Mouse (Mus musculus): Measurements from ENCODE around the gene Fndc8. TPM values are rescaled to one million over a fixed set of nuclear protein-coding genes. Genes with fewer than 3 reads are reported as not detected.

Fndc8 gene
- polyA plus RNA-seq, 1 experiment from 2014 or later: 0.35 TPM

DNA sequence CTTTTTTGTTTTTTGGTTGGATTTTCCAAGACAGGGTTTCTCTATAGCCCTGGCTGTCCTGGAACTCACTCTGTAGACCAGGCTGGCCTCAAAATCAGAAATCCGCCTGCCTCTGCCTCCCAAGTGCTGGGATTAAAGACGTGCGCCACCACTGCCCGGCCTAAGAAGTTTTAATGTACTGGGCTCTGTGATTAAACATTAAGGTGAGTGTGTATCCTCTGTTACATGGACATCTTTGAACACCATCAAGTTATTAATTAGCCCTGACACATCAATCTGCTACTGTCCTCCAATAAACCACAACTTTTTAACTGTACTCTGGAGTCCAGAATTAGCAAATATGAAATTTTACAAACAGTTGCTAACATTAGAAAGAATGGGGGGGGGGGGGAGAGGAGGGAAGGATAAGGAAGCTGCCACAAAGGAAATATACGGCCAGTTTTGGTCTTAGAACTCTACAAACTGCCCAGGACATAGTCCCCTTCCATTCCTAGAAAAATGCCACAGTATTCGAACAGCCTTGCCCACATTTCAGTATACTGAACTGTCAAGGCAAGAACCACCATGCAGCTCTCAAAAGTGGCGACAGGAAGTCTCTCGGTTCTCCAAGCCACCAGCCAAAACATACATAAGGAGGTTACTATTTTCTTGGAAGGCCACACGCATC is 22.3 kb upstream of the Fndc8 start:
- Histone ChIP-seq H3K9ac (ENCODE audit: low read length) (no peak overlapping the region), H3K4me3 (ENCODE audit: control insufficient read depth in 1 of 2, insufficient read depth in 1 of 2, low read depth in 1 of 2, low read length in 2 of 2) (peak overlapping the region in 1 of 2 experiments; percentile 93; a peak in 3 of 4 replicates), H3K9me3 (ENCODE audit: control insufficient read depth, low read length) (no peaks in the 10 kb centered on the region), H3K27ac (replicated peaks in 1 of 2; ENCODE audit: control insufficient read depth in 1 of 2, insufficient read depth in 1 of 2, low read depth in 2 of 2, low read length in 2 of 2) (no peak overlapping the region), H3K36me3 (ENCODE audit: control insufficient read depth, insufficient read depth, low read length) (no peaks in the 10 kb centered on the region), H3K4me2 (ENCODE audit: low read length) (peak overlapping the region; percentile 89), H3K27me3 (ENCODE audit: control insufficient read depth, insufficient read depth, low read length) (no peaks in the 10 kb centered on the region), H3K4me1 (ENCODE audit: control insufficient read depth in 2 of 2, insufficient read depth in 2 of 2, low read length in 2 of 2) (peaks cover 0 to 7% of the 10 kb centered on the region in 2 experiments; a peak in 2 of 4 replicates)
- WGBS: 69% methylated on average over 9 of the region's 9 CpGs
- ATAC-seq (ENCODE audit: insufficient number of reproducible peaks, insufficient read depth, low FRiP score, low read depth): no peak

DNA sequence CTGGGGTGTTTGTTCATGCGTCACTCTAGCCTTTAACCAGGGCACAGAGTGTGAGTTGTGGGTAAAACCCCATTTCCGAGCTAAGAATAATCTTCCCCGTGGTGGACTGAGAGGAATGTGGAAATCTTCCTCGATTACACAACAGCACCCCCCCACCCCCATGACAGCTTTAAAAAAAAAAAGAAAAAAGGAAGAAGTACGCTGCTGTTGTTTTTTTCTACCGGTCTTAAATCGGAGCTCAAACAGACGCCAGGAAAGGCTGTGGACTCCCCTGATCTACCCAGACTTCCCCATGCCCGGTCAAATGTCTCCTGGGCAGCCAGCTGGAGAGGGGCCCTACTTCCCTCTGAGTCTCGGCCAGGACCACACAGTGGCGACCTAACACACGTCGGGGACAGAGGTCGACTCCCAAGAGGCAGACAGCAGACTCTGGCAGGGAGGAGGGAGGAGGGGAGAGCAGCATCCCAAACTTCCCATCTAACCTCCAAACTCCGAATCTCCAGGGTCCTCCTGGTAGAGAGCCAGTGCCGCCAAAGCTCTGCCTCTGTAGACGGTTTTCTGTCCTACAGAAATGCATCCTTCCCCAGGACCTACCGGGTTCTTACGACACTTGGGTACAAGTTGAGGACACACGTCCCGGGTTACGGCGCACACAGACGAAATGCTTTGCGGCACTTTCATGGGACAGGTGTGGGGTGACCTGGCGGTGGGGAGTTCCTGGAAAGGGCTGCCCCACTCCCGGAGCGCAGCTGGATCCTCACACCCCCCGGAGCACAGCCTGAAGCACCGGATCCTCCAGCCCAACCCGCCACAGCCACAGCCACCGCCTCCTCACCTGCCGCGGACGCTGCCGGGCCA is 21.5 kb upstream of the Fndc8 start:
- peak overlapping the region; percentile 1 to 55; a peak in 2 of 4 replicates for H3K27ac ChIP-seq (replicated peaks in 1 of 2; ENCODE audit: control insufficient read depth in 1 of 2, insufficient read depth in 1 of 2, low read depth in 2 of 2, low read length in 2 of 2)
- H3K4me2 ChIP-seq (ENCODE audit: low read length): peak overlapping the region; percentile 89
- H3K27me3 ChIP-seq (ENCODE audit: control insufficient read depth, insufficient read depth, low read length): no peaks in the 10 kb centered on the region
- peak; percentile 31; the same call in 1 of the 2 replicates for ATAC-seq (ENCODE audit: insufficient number of reproducible peaks, insufficient read depth, low FRiP score, low read depth)
- H3K36me3 ChIP-seq (ENCODE audit: control insufficient read depth, insufficient read depth, low read length): no peaks in the 10 kb centered on the region
- H3K9ac ChIP-seq (ENCODE audit: low read length): peak overlapping the region; percentile 82
- 3% methylated on average over 36 of the region's 36 CpGs for WGBS
- H3K4me1 ChIP-seq (ENCODE audit: control insufficient read depth in 2 of 2, insufficient read depth in 2 of 2, low read length in 2 of 2): peaks cover 0 to 10% of the 10 kb centered on the region in 2 experiments; a peak in 2 of 4 replicates
- H3K4me3 ChIP-seq (ENCODE audit: control insufficient read depth in 1 of 2, insufficient read depth in 1 of 2, low read depth in 1 of 2, low read length in 2 of 2): peak overlapping the region; percentile 83 to 93
- no peaks in the 10 kb centered on the region for H3K9me3 ChIP-seq (ENCODE audit: control insufficient read depth, low read length)

DNA sequence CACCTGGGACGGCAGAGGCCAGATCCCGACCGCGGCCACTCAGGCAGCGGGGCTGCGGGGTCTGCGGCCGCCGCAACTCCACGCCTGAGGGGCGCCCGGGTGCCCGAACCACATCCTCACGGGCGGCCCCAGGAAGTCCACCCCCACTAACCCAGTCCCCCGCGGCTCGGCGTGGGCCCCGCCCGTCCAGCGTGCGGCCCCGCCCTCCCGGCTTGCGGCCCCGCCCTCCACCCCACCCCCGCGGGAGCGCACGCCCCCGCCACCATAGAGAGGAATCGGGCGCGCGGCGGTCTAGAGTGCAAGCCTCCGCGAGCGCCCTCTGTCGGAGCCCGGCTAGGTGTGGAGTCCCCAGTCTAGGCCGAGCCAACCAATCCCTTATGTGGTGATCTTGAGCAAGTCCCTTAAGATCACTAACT is 20.9 kb upstream of the Fndc8 start, which contains the start of gene Rffl:
Gene Rffl (minus strand): TSS at position 180 of the 416 bp plus-strand sequence.
- peak within 1 kb of the TSS; percentile 1 to 55; a peak in 2 of 4 replicates for H3K27ac ChIP-seq (replicated peaks in 1 of 2; ENCODE audit: control insufficient read depth in 1 of 2, insufficient read depth in 1 of 2, low read depth in 2 of 2, low read length in 2 of 2)
- no peaks in the 10 kb centered on the region for H3K27me3 ChIP-seq (ENCODE audit: control insufficient read depth, insufficient read depth, low read length)
- under 1% methylated on average over 40 of the region's 43 CpGs for WGBS
- no peaks in the 10 kb centered on the region for H3K36me3 ChIP-seq (ENCODE audit: control insufficient read depth, insufficient read depth, low read length)
- H3K4me1 ChIP-seq (ENCODE audit: control insufficient read depth in 2 of 2, insufficient read depth in 2 of 2, low read length in 2 of 2): peaks cover 0 to 10% of the 10 kb centered on the region in 2 experiments; a peak in 2 of 4 replicates
- H3K4me2 ChIP-seq (ENCODE audit: low read length): peak within 1 kb of the TSS; percentile 89
- peak; percentile 93 for ATAC-seq (ENCODE audit: insufficient number of reproducible peaks, insufficient read depth, low FRiP score, low read depth)
- no peaks in the 10 kb centered on the region for H3K9me3 ChIP-seq (ENCODE audit: control insufficient read depth, low read length)
- peak within 1 kb of the TSS; percentile 82 for H3K9ac ChIP-seq (ENCODE audit: low read length)
- H3K4me3 ChIP-seq (ENCODE audit: control insufficient read depth in 1 of 2, insufficient read depth in 1 of 2, low read depth in 1 of 2, low read length in 2 of 2): peak within 1 kb of the TSS; percentile 83 to 93

DNA sequence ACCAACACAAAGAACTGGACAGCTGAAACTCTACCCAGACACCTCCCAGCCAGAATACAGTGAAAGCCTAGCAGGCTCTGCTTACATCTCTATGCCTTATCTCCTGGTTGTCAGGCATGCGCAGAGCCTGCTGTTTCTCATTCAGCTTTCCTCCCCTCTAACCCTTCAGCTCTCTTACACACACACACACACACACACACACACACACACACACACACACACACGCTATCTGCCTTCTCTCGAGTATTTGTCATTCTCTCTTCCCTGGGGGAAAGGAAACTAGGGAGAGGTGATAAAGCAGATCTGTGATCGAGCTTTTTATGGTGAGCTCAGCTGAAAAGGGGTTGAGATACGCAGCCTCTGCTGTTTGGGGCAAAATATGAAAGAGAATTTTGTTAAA is 17.0 kb upstream of the Fndc8 start:
- no peak for ATAC-seq (ENCODE audit: insufficient number of reproducible peaks, insufficient read depth, low FRiP score, low read depth)
- Histone ChIP-seq H3K27ac (replicated peaks in 1 of 2; ENCODE audit: control insufficient read depth in 1 of 2, insufficient read depth in 1 of 2, low read depth in 2 of 2, low read length in 2 of 2) (no peak overlapping the region), H3K4me3 (ENCODE audit: control insufficient read depth in 1 of 2, insufficient read depth in 1 of 2, low read depth in 1 of 2, low read length in 2 of 2) (no peak overlapping the region), H3K4me1 (ENCODE audit: control insufficient read depth in 2 of 2, insufficient read depth in 2 of 2, low read length in 2 of 2) (peaks cover 0 to 10% of the 10 kb centered on the region in 2 experiments; a peak in 2 of 4 replicates), H3K36me3 (ENCODE audit: control insufficient read depth, insufficient read depth, low read length) (peaks cover 17% of the 10 kb centered on the region), H3K27me3 (ENCODE audit: control insufficient read depth, insufficient read depth, low read length) (no peaks in the 10 kb centered on the region), H3K9ac (ENCODE audit: low read length) (peak overlapping the region; percentile 30; the same call in 1 of the 2 replicates), H3K9me3 (ENCODE audit: control insufficient read depth, low read length) (no peaks in the 10 kb centered on the region), H3K4me2 (ENCODE audit: low read length) (0 out of 2 replicates have a peak overlapping the region, but pooled peaks have one; percentile 18)
- 11% methylated on average over 5 of the region's 5 CpGs for WGBS

DNA sequence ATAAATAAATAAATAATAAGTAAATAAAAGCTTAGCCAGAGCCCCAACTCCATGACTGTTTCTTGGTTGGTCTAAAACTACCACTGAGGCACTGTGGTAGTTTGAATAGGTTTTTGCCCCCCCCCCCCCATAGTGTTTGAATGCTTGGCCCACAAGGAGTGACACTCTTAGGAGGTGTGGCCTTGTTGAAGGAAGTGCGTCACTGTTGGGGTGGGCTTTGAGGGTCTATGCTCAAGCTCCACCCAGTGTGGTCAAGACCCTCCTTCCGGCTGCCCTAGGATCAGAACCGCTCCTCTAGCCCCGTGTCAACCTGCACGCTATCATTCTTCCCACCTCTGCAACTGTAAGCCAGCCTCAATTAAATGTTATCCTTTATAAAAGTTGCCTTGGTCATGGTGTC is 16.3 kb upstream of the Fndc8 start:
- 95% methylated on average over 5 of the region's 5 CpGs for WGBS

DNA sequence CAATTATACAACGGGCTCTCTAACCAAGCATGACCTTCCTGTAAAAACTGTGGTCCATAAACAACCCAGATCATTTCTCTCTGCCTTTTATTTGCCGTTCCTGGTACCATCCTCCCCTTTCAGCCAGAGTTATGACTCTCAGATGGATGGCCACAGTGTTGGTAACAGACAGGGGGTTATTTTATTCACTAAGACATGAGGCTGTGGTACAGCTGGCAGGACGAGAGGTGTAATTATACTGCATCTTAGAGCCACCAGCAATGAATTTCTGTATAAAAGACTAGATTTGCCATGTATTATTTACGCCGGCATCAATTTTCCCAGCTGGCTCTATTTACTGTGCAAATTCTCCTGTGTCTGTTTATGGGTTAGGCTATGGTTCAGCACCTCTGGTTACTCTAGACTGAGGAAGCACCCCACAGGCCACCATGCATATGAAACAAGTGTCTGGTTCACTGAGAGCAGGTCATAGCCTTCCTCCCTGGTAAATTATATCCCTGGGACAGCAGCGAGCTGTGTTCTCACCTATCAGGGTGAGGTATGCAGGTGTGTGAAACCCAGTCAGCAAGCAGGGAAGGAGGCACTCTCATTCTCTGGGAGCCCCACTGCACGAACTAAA is 14.1 kb upstream of the Fndc8 start:
- Histone ChIP-seq H3K27ac (replicated peaks in 1 of 2; ENCODE audit: control insufficient read depth in 1 of 2, insufficient read depth in 1 of 2, low read depth in 2 of 2, low read length in 2 of 2) (no peak overlapping the region), H3K4me2 (ENCODE audit: low read length) (no peak overlapping the region), H3K4me3 (ENCODE audit: control insufficient read depth in 1 of 2, insufficient read depth in 1 of 2, low read depth in 1 of 2, low read length in 2 of 2) (no peak overlapping the region), H3K9ac (ENCODE audit: low read length) (no peak overlapping the region), H3K27me3 (ENCODE audit: control insufficient read depth, insufficient read depth, low read length) (no peaks in the 10 kb centered on the region), H3K4me1 (ENCODE audit: control insufficient read depth in 2 of 2, insufficient read depth in 2 of 2, low read length in 2 of 2) (peaks cover 0 to 4% of the 10 kb centered on the region in 2 experiments; a peak in 1 of 4 replicates), H3K36me3 (ENCODE audit: control insufficient read depth, insufficient read depth, low read length) (peaks cover 35% of the 10 kb centered on the region), H3K9me3 (ENCODE audit: control insufficient read depth, low read length) (no peaks in the 10 kb centered on the region)
- 84% methylated on average over 7 of the region's 7 CpGs for WGBS
- ATAC-seq (ENCODE audit: insufficient number of reproducible peaks, insufficient read depth, low FRiP score, low read depth): no peak

More for the DNA sequence above, 16.3 kb upstream of the Fndc8 start:
- peaks cover 0 to 7% of the 10 kb centered on the region in 2 experiments; a peak in 2 of 4 replicates for H3K4me1 ChIP-seq (ENCODE audit: control insufficient read depth in 2 of 2, insufficient read depth in 2 of 2, low read length in 2 of 2)
- no peak overlapping the region for H3K9ac ChIP-seq (ENCODE audit: low read length)
- peaks cover 18% of the 10 kb centered on the region for H3K36me3 ChIP-seq (ENCODE audit: control insufficient read depth, insufficient read depth, low read length)
- no peaks in the 10 kb centered on the region for H3K27me3 ChIP-seq (ENCODE audit: control insufficient read depth, insufficient read depth, low read length)
- no peak overlapping the region for H3K27ac ChIP-seq (replicated peaks in 1 of 2; ENCODE audit: control insufficient read depth in 1 of 2, insufficient read depth in 1 of 2, low read depth in 2 of 2, low read length in 2 of 2)
- no peak for ATAC-seq (ENCODE audit: insufficient number of reproducible peaks, insufficient read depth, low FRiP score, low read depth)
- no peaks in the 10 kb centered on the region for H3K9me3 ChIP-seq (ENCODE audit: control insufficient read depth, low read length)
- no peak overlapping the region for H3K4me2 ChIP-seq (ENCODE audit: low read length)
- no peak overlapping the region for H3K4me3 ChIP-seq (ENCODE audit: control insufficient read depth in 1 of 2, insufficient read depth in 1 of 2, low read depth in 1 of 2, low read length in 2 of 2)

DNA sequence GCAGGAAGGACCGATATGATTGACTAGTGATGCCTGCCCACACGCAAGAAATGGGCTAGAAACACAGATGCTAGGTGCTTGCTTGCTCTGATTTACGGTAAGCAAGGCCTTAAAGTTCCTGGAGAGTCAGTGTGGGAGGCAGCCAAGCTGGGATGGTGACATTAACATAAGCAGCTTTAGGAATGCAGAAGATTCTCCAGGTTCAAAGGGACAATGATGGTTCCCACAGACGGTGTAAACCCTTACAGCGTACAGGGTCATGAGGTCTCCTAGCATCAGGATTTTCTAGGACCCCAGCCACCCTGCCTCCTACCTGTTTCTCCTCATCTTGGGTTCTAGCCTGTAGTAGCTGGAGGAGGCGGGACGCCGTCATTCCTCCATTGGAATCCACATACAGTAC is 8.7 kb upstream of the Fndc8 start:
- 75% methylated on average over 8 of the region's 8 CpGs for WGBS
- Histone ChIP-seq H3K27ac (replicated peaks in 1 of 2; ENCODE audit: control insufficient read depth in 1 of 2, insufficient read depth in 1 of 2, low read depth in 2 of 2, low read length in 2 of 2) (no peak overlapping the region), H3K4me1 (ENCODE audit: control insufficient read depth in 2 of 2, insufficient read depth in 2 of 2, low read length in 2 of 2) (no peaks in the 10 kb centered on the region), H3K9me3 (ENCODE audit: control insufficient read depth, low read length) (no peaks in the 10 kb centered on the region), H3K27me3 (ENCODE audit: control insufficient read depth, insufficient read depth, low read length) (no peaks in the 10 kb centered on the region), H3K4me2 (ENCODE audit: low read length) (no peak overlapping the region), H3K9ac (ENCODE audit: low read length) (no peak overlapping the region), H3K4me3 (ENCODE audit: control insufficient read depth in 1 of 2, insufficient read depth in 1 of 2, low read depth in 1 of 2, low read length in 2 of 2) (no peak overlapping the region), H3K36me3 (ENCODE audit: control insufficient read depth, insufficient read depth, low read length) (peaks cover 34% of the 10 kb centered on the region)
- ATAC-seq (ENCODE audit: insufficient number of reproducible peaks, insufficient read depth, low FRiP score, low read depth): no peak

Data from heart, embryonic 14.5 days (tissue).